ENCODE assay signal across 21 mouse cellular contexts in genomic region chr9:95932855-95933254, GRCm38 (mm10). TPM values are rescaled to one million over a fixed set of nuclear protein-coding genes. Genes with fewer than 3 reads are reported as not detected.
A peak's percentile ranks its signal among the peaks of the same experiment; 100 is the strongest.
DNase-seq lines count a peak whose midpoint lies in the region; ATAC-seq and TF ChIP-seq lines count a peak whose summit lies in the region.
"Had no signal": no experiment of that assay in that cellular context is flagged by ENCODE, and none has a peak within 500 bp of the region (broad histone marks: within the 10 kb centered on the region; RNA-seq: fewer than 3 reads in every experiment).

No protein-coding gene starts in this region.

- no peaks in the 10 kb centered on the region for H3K9me3 ChIP-seq in intestine, postnatal 0 days (ENCODE audit: control insufficient read depth)
- H3K9me3 ChIP-seq in intestine, embryonic 16.5 days (ENCODE audit: control insufficient read depth, low read length), result no peaks in the 10 kb centered on the region
- H3K9me3 ChIP-seq: heart, embryonic 10.5 days; stomach, embryonic 15.5 days had no signal

- no peaks in the 10 kb centered on the region for H3K4me1 ChIP-seq in intestine, postnatal 0 days (replicated peaks; ENCODE audit: control insufficient read depth, insufficient read depth, low read length)
- no peaks in the 10 kb centered on the region for H3K4me1 ChIP-seq in intestine, embryonic 16.5 days (ENCODE audit: control insufficient read depth, insufficient read depth, low read length)
- H3K4me1 ChIP-seq: heart, embryonic 10.5 days; stomach, embryonic 15.5 days had no signal

- peaks cover 12% of the 10 kb centered on the region; the same call in 1 of the 2 replicates for H3K36me3 ChIP-seq in intestine, postnatal 0 days (ENCODE audit: control insufficient read depth, insufficient read depth)
- H3K36me3 ChIP-seq in intestine, embryonic 16.5 days (ENCODE audit: control insufficient read depth, insufficient read depth, low read length), result no peaks in the 10 kb centered on the region

- peak; percentile 27 for DNase-seq in thymus, postnatal 14 days
- DNase-seq in thymus, postnatal 4 days, result no peak
- DNase-seq in ZHBTc4 (ENCODE audit: low read depth, low spot score), result peak; percentile 48
- no peak for DNase-seq in cerebellum, adult 18-20 months
- no peak for DNase-seq in left cerebral cortex, postnatal 4 days
- DNase-seq: adrenal gland, adult 8-10 months; cerebellum, adult 9-10 months; gastrocnemius, postnatal 36 days; kidney, adult 9 months; kidney, postnatal 4 days; lung, embryonic 14.5 days; lung, postnatal 36 days; right cerebral cortex, postnatal 25 days had no signal

- H3K9ac ChIP-seq in intestine, postnatal 0 days (ENCODE audit: low read depth, low read length), result no peak overlapping the region
- no peak overlapping the region for H3K9ac ChIP-seq in intestine, embryonic 16.5 days (ENCODE audit: low read depth, low read length)
- H3K9ac ChIP-seq: lung, embryonic 14.5 days; stomach, embryonic 15.5 days had no signal

- no peak overlapping the region for H3K27ac ChIP-seq in intestine, postnatal 0 days (ENCODE audit: low read depth, low read length)
- no peak overlapping the region for H3K27ac ChIP-seq in intestine, embryonic 16.5 days (ENCODE audit: low read length)
- H3K27ac ChIP-seq: heart, embryonic 10.5 days; stomach, embryonic 15.5 days had no signal

- intact Hi-C loops in left cerebral cortex, postnatal 4 days (cut with DNase I), result no loop called here

- no peak for ATAC-seq in intestine, postnatal 0 days
- ATAC-seq in intestine, embryonic 16.5 days, result no peak
- ATAC-seq: forebrain, embryonic 14.5 days; inflammation-experienced regulatory T-cells, adult 6 months; midbrain, embryonic 16.5 days had no signal

- no peak overlapping the region for H3K4me2 ChIP-seq in intestine, postnatal 0 days (replicated peaks; ENCODE audit: low read depth)
- H3K4me2 ChIP-seq in intestine, embryonic 16.5 days (ENCODE audit: low read depth, low read length), result no peak overlapping the region
- H3K4me2 ChIP-seq: lung, embryonic 14.5 days; stomach, embryonic 15.5 days had no signal

- no peaks in the 10 kb centered on the region for H3K27me3 ChIP-seq in intestine, postnatal 0 days (replicated peaks; ENCODE audit: control insufficient read depth, insufficient read depth, low read length)
- no peaks in the 10 kb centered on the region for H3K27me3 ChIP-seq in intestine, embryonic 16.5 days (replicated peaks; ENCODE audit: control insufficient read depth, insufficient read depth, low read length)
- H3K27me3 ChIP-seq: stomach, embryonic 15.5 days had no signal

- TF ChIP-seq CTCF in intestine, postnatal 0 days (IDR thresholded peaks at IDR 0.05; ENCODE audit: low read depth), result peak; percentile 25

- H3K4me3 ChIP-seq in intestine, postnatal 0 days (ENCODE audit: low read depth, low read length), result no peak overlapping the region
- H3K4me3 ChIP-seq in intestine, embryonic 16.5 days (ENCODE audit: low read length), result no peak overlapping the region
- H3K4me3 ChIP-seq: erythroblast, embryonic 14.5 days; heart, embryonic 10.5 days; stomach, embryonic 15.5 days had no signal

RNA-seq across cellular contexts. Expression of gene Xrn1, which starts 21.7 kb away (rescaled TPM):
- 7.4 and 10.0 TPM in 2 replicates for polyA plus RNA-seq in intestine, postnatal 0 days (2015; fragmentation: Nextera tagmentation; extraction: Ambion mirVana)
- polyA plus RNA-seq in intestine, embryonic 16.5 days (2015; fragmentation: Nextera tagmentation; extraction: Ambion mirVana), result 10.1 and 11.3 TPM in 2 replicates
- total RNA-seq in left cerebral cortex, postnatal 4 days (2021), result 10 to 100 TPM; 34.1 to 37.5 TPM

Comparison
In these comparisons a context has a peak if more than half of its experiments do, and no peak if none do; other contexts are left out.
1. DNase-seq: peak in thymus, postnatal 14 days (single experiment) and ZHBTc4 (single experiment); none in thymus, postnatal 4 days (single experiment), cerebellum, adult 18-20 months (0 of 2) and left cerebral cortex, postnatal 4 days (single experiment).